Mouse (Mus musculus) c-Kit-positive CD71-positive TER-119-negative erythroid progenitor cells, embryonic 14.5 days (primary cell): Measurements from ENCODE around the gene Gdi2.
A peak's percentile ranks its signal among the peaks of the same experiment; 100 is the strongest.
"Not testable (repeated sequence)": the region's sequence is repeated elsewhere in the genome, so short reads cannot be mapped to it uniquely, and the experiment has no call there.

Experiments
- DNase-seq: peaks from one replicate; pipeline ENCODE4 v3.0.0-alpha.2; 2013; ENCODE audit warnings: low read depth

Gene Gdi2

GRCm38 (mm10) chr13:3537594-3538222, at the start of gene Gdi2:
Gene Gdi2, plus strand, starts transcription at chr13:3538063.
- peak; percentile 95 for DNase-seq

GRCm38 (mm10) chr13:3495526-3495925, 42.3 kb upstream of the Gdi2 start:
- no peak for DNase-seq

GRCm38 (mm10) chr13:3501014-3501413, 36.8 kb upstream of the Gdi2 start:
- not testable (repeated sequence) for DNase-seq

- DNase-seq: not testable (repeated sequence)
Measured at GRCm38 (mm10) chr13:3515351-3515750, 22.5 kb upstream of the Gdi2 start.

- not testable (repeated sequence) for DNase-seq
Measured at GRCm38 (mm10) chr13:3519357-3519756, 18.5 kb upstream of the Gdi2 start.

GRCm38 (mm10) chr13:3519994-3520393, 17.9 kb upstream of the Gdi2 start:
- DNase-seq: not testable (repeated sequence)

GRCm38 (mm10) chr13:3523459-3523858, 14.4 kb upstream of the Gdi2 start:
- no peak for DNase-seq

GRCm38 (mm10) chr13:3523946-3524345, 13.9 kb upstream of the Gdi2 start:
- no peak for DNase-seq

- no peak for DNase-seq
Measured at GRCm38 (mm10) chr13:3525611-3526051, 12.2 kb upstream of the Gdi2 start.

- DNase-seq: no peak
Measured at GRCm38 (mm10) chr13:3526328-3526727, 11.5 kb upstream of the Gdi2 start.

GRCm38 (mm10) chr13:3530451-3530850, 7.4 kb upstream of the Gdi2 start:
- DNase-seq: no peak

- DNase-seq: not testable (repeated sequence)
Measured at GRCm38 (mm10) chr13:3531176-3531575, 6.7 kb upstream of the Gdi2 start.

GRCm38 (mm10) chr13:3531692-3532320, 6.1 kb upstream of the Gdi2 start:
- no peak for DNase-seq

GRCm38 (mm10) chr13:3532451-3532850, 5.4 kb upstream of the Gdi2 start:
- no peak for DNase-seq

GRCm38 (mm10) chr13:3534146-3534545, 3.7 kb upstream of the Gdi2 start:
- DNase-seq: no peak

- no peak for DNase-seq
Measured at GRCm38 (mm10) chr13:3538223-3538968, 533 bp downstream of the Gdi2 start.

GRCm38 (mm10) chr13:3538969-3539562, 1.2 kb downstream of the Gdi2 start:
- DNase-seq: no peak

- no peak for DNase-seq
Measured at GRCm38 (mm10) chr13:3540166-3540565, 2.3 kb downstream of the Gdi2 start.

- DNase-seq: no peak
Measured at GRCm38 (mm10) chr13:3541159-3541782, 3.4 kb downstream of the Gdi2 start.

GRCm38 (mm10) chr13:3544077-3544874, 6.4 kb downstream of the Gdi2 start:
- DNase-seq: no peak

- no peak for DNase-seq
Measured at GRCm38 (mm10) chr13:3544925-3545324, 7.1 kb downstream of the Gdi2 start.
